In the genomic region with DNA sequence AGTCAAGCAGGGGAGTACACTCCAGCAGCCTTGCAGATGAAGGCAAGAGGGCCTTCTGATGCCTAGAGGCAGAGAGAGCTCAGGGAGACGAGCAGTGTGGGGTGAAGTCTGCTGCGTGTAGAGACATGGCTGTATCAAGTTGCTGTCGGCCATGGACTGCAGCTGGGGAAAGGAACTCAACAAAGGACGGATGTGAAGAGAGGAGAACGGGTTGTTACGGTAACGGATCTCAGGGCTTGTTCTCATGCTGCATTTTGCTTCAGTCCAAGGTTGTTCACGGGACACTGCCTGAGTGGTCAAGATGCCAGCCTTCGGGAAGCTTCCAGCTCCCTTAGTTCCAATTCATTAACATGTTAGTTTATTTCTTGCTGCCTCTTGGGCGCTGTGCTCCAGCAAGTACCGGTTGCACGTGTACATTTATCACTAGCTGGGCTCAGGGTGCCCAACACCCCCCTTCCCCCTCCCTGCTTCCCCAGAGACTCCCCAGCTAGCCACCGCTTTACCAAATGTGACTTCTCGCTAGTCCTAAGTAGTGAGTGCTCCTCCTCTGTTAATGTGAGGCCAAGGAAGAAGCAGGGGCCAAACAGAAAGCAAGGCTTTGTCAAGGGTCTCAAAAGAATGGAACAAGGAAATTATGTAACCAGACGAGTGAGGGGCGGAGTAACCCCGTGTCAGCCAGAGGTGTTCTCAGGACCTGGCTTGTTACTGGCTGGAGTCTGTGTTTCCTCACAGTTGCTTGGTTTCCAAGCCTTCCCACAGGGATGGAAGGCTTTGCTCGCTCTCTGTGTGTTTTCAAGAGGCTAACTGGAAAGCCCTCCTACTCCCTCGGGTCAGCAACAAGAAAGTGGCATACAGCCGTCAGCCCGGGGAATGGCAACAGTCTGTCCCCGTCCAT, we compare ENCODE assay signal across 8 mouse cellular contexts.
A peak's percentile ranks its signal among the peaks of the same experiment; 100 is the strongest.
DNase-seq lines count a peak whose midpoint lies in the region; ATAC-seq lines count a peak whose summit lies in the region.

No protein-coding gene starts in this region.

- no peaks in the 10 kb centered on the region for H3K9me3 ChIP-seq in heart, embryonic 14.5 days (ENCODE audit: control insufficient read depth, low read length)
- no peaks in the 10 kb centered on the region for H3K9me3 ChIP-seq in stomach, embryonic 16.5 days (replicated peaks; ENCODE audit: control insufficient read depth, low read length)

- H3K4me1 ChIP-seq in heart, embryonic 14.5 days (ENCODE audit: control insufficient read depth in 2 of 2, insufficient read depth in 2 of 2, low read length in 2 of 2): peaks cover 3 to 6% of the 10 kb centered on the region in 2 experiments; a peak in 3 of 4 replicates
- H3K4me1 ChIP-seq in stomach, embryonic 16.5 days (ENCODE audit: control insufficient read depth, insufficient read depth, low read length): peaks cover 20% of the 10 kb centered on the region

- H3K9ac ChIP-seq in heart, embryonic 14.5 days (ENCODE audit: low read length): no peak overlapping the region
- H3K9ac ChIP-seq in stomach, embryonic 16.5 days (ENCODE audit: low read length): peak overlapping the region; percentile 11; the same call in 1 of the 2 replicates

- peak overlapping the region; percentile 14 for H3K4me2 ChIP-seq in heart, embryonic 14.5 days (ENCODE audit: low read length)
- H3K4me2 ChIP-seq in stomach, embryonic 16.5 days (ENCODE audit: low read depth, low read length): peak overlapping the region; percentile 16; the same call in 1 of the 2 replicates

- H3K27ac ChIP-seq in heart, embryonic 14.5 days (replicated peaks in 1 of 2; ENCODE audit: control insufficient read depth in 1 of 2, insufficient read depth in 1 of 2, low read depth in 2 of 2, low read length in 2 of 2): no peak overlapping the region
- H3K27ac ChIP-seq in stomach, embryonic 16.5 days (ENCODE audit: low read length): no peak overlapping the region; the same call in 1 of the 2 replicates

- peak; percentile 46 to 47 for DNase-seq in heart, adult 9 months (ENCODE audit: low spot score in 2 of 2)
- DNase-seq in heart, postnatal 14 days: no peak
- peak; percentile 28 for DNase-seq in brain, adult 2 months (ENCODE audit: low read depth, low spot score)
- DNase-seq in lung, postnatal 25 days (ENCODE audit: low spot score): peak; percentile 79
- no peak for DNase-seq in kidney, adult 18-20 months
- DNase-seq in adipocyte (ENCODE audit: low spot score): no peak

- ATAC-seq in heart, embryonic 14.5 days (ENCODE audit: insufficient number of reproducible peaks, insufficient read depth, low FRiP score, low read depth): no peak
- ATAC-seq in stomach, embryonic 16.5 days (ENCODE audit: insufficient read depth, low FRiP score): no peak

- no peak overlapping the region for H3K4me3 ChIP-seq in heart, embryonic 14.5 days (ENCODE audit: control insufficient read depth in 1 of 2, insufficient read depth in 1 of 2, low read depth in 1 of 2, low read length in 2 of 2)
- no peak overlapping the region for H3K4me3 ChIP-seq in stomach, embryonic 16.5 days (replicated peaks; ENCODE audit: low read length)

- no peaks in the 10 kb centered on the region for H3K27me3 ChIP-seq in heart, embryonic 14.5 days (ENCODE audit: control insufficient read depth, insufficient read depth, low read length)
- no peaks in the 10 kb centered on the region for H3K27me3 ChIP-seq in stomach, embryonic 16.5 days (ENCODE audit: control insufficient read depth, insufficient read depth, low read length)

- 46% methylated on average over 22 of the region's 22 CpGs for WGBS in heart, embryonic 14.5 days
- WGBS in stomach, embryonic 16.5 days: 33% methylated on average over 22 of the region's 22 CpGs

- H3K36me3 ChIP-seq in heart, embryonic 14.5 days (ENCODE audit: control insufficient read depth, insufficient read depth, low read length): no peaks in the 10 kb centered on the region
- no peaks in the 10 kb centered on the region for H3K36me3 ChIP-seq in stomach, embryonic 16.5 days (ENCODE audit: control insufficient read depth, insufficient read depth, low read length)

- intact Hi-C loops in heart, postnatal 14 days (cut with DNase I): no loop called here

Comparison
In these comparisons a context has a peak if more than half of its experiments do, and no peak if none do; other contexts are left out.
1. DNase-seq: peak in heart, adult 9 months (2 of 2), brain, adult 2 months (single experiment) and lung, postnatal 25 days (single experiment); none in heart, postnatal 14 days (0 of 2), kidney, adult 18-20 months (single experiment) and adipocyte (single experiment).